Mouse (Mus musculus): Measurements from ENCODE around the gene Rem2.
A peak's percentile ranks its signal among the peaks of the same experiment; 100 is the strongest.

Gene Rem2

DNA sequence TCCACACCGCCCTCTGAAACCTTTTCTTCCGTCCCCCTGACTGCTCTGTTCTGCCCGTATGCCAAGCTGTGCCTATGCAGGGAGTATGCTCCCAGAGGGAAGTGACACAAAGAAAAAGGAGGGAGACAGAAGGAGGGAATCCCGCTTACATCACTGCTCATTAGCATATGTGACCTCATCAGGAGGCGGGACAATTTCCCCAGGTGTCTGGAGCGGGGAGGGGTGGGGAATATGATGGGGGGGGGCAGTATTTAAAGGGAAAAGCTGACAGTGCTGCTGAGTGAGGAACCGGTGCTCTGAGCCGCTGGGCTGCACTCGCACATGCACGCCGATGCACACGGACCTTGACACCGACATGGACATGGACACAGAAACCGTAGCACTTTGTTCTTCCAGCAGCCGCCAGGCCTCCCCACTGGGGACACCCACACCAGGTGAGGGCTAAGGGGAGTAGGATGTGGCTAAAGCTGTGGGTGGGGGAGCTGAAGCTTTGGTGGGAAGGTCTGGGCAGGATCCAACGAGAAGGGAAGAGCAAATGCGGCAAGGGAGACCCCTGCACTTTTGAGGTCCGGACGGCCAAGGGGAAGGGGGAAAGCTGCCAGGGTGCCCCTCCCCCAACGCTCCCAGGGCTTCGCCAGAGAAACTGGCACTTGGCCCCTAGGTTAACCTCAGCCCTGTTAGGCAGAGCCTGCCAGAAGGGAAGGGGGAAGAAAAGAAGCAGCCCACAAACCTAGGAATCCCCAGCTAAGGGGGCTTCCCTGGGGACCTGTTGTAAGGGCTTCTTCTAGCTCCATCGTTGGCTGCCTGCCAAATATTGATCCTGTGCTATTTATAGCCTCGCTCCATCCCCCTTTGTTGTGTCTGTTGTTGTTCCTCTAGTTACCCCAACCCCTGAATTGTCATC, at the start of gene Rem2:
Rem2 (plus strand) TSS at position 160 of the 904 bp plus-strand sequence.
- no peak for DNase-seq (ENCODE audit: low spot score in 2 of 2)

DNA sequence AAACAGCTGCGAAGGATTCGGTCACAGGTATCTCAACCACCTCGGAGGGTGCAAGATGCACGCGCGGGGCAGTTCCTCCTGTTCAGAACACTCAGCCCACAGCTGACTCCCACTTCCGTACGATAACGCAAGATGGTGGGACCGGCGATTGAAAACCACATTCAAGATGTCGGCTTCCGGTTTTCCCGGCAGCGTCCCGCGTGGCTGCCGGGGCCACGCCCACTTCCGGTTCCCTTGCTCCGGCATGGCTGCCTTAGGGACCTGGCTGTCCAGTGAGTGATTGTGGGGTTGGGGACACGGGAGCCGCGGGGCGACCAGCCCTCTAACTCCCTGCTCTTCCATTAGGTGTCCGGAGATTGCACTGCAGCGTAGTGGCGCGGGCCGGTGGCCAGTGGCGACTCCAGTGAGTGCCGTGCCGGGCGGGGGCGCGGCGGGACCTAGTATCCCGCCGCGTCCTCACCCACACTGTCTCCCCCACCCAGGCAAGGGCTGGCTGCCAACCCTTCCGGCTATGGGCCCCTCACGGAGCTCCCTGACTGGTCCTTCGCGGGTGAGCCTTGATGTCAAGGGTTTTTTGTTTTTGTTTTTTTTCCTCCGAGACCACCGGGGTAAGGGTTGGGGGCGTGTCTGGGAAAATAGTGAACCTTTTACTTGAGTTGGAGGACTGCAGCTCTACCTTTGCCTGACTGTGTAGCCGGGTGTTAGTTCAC, 49.1 kb upstream of the Rem2 start, which contains the start of gene Mrpl52:
Mrpl52 (plus strand) TSS at position 221 of the 710 bp plus-strand sequence.
- DNase-seq (ENCODE audit: low spot score in 2 of 2) = peak; percentile 89 to 93

DNA sequence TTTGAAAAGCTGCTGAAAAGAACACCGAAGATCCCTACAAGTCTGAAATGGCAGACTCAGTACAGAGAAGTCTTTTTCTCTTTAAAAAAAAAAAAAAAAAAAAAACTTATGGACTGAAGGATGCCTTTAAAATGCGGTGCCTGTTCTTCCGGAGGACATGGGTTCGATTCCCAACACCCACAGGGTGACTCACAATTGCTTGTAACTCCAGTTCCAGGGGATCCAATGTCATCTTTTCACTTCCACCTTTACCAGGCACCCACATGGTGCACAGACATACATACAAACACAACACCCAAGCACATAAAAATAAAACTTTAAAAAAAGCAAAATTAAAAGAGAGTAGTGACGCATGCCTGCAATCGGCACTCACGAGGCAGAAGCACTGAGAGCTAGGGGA, 48.2 kb upstream of the Rem2 start:
- no peak for DNase-seq (ENCODE audit: low spot score in 2 of 2)

DNA sequence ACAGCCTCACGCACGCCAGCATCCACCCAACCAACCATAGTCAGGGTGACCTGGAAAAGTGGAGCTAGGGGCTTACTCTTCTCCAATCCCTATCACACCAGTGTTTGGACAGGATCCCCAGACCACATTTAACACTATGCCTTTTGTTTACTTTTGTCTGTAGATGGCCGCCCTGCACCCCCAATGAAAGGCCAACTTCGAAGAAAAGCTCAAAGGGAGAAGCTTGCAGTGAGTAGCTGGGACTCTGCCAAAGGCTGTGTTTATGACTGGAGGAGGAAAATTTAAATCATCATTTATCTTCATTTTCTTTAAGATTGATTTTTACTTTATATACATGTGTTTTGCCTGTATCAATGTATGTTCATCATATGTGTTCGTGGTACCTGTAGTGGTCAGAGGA, 47.5 kb upstream of the Rem2 start:
- no peak for DNase-seq (ENCODE audit: low spot score in 2 of 2)

DNA sequence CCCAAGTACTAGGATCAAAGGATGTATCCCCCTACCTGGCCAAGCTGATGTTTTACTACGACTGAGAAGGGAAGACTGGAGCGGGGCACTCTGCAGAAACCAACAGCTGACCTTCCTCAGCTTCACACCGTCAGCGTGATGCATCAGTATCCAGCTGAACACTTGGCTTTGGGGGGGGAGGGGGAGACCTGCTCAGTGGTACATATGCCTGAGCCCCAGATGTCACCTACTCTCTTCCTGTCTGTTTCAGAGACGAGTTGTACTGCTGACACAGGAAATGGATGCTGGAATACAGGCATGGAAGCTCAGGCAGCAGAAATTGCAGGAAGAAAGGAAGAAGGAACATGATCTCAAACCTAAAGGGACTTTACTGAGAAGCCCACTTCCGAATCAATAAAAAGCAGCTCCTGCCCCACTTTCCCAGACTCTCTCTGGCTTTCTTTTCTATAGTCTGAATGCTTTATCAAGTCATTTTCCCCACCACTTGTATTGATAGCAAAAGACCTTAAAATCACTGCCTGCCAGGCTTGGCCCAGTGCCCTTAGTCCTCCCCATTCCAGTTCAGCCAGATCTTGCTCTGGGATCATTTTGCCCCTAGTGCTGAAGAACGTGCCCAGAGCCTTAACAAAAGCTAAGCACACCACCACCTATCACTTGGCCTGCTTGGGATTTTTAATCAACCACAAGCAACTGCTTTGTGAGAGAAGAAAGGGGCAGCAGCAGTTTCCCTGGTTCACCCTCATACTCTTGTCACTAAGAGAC, 46.4 kb upstream of the Rem2 start:
- no peak for DNase-seq (ENCODE audit: low spot score in 2 of 2)

DNA sequence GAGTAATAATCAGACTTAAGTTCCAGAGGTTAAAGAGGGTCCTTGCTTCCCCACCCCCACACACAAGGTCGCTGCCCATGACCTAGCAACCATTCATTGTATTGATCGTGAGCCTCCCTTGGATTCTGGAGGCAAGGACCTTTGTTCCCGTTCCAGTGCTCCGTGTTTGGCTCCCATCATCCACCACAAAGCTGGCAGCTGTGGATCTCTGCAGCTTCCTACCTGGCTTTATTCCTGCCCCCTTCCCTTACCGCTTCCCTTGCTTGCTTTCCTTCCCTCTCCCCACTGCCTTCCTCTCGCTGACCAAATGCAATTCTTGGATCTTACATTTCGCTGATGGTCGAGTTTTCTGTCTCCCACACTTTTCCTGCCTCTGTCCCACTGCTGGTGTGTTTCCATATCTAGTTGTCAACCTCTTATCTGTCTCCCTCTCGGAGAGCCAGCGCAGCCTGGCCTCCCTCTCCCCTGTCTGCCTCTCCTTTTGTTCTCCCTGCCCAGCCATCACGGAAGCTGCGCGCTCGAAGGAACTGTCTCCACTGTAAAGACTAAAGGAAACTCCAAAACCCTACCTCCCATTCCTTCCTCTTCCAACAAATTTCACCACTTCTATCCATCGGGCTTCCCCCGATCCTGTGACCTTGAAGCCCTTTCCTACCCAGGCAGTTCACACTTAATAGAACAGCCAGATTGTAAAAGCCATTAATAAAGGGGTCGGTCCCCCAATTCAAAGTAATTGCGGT, 45.3 kb upstream of the Rem2 start:
- no peak for DNase-seq (ENCODE audit: low spot score in 2 of 2)

DNA sequence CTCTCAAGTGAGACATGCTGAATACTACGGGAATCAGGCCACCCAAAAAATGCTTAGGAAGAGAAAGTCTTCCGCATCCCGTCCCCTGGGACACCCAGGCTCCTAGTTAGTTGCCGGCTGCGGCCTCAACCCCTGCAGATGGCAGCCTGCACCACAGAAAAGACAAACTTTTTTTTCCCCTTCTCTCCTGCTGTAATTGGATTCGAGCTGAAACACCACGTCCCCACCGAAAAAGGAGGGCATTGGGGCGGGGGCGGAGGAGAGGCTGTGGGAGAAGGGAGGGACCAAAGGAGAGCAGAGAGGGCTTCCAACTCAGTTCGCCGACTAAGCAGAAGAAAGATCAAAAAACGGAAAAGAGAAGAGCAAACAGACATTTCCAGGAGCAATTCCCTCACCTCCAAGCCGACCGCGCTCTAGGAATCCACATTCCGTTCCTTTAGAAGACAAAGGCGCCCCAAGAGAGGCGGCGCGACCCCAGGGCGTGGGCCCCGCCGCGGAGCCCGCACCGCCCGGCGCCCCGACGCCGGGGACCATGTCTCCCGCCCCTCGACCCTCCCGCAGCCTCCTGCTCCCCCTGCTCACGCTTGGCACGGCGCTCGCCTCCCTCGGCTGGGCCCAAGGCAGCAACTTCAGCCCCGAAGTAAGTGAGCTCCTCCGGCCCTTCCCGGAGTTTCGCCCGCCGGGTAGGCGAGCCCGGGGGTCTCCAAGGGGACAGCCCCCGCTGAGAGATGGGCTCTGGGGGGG, 44.4 kb upstream of the Rem2 start, which contains the start of gene Mmp14:
Mmp14 (plus strand) TSS at position 279 of the 744 bp plus-strand sequence.
- peak; percentile 68 to 79 for DNase-seq (ENCODE audit: low spot score in 2 of 2)

DNA sequence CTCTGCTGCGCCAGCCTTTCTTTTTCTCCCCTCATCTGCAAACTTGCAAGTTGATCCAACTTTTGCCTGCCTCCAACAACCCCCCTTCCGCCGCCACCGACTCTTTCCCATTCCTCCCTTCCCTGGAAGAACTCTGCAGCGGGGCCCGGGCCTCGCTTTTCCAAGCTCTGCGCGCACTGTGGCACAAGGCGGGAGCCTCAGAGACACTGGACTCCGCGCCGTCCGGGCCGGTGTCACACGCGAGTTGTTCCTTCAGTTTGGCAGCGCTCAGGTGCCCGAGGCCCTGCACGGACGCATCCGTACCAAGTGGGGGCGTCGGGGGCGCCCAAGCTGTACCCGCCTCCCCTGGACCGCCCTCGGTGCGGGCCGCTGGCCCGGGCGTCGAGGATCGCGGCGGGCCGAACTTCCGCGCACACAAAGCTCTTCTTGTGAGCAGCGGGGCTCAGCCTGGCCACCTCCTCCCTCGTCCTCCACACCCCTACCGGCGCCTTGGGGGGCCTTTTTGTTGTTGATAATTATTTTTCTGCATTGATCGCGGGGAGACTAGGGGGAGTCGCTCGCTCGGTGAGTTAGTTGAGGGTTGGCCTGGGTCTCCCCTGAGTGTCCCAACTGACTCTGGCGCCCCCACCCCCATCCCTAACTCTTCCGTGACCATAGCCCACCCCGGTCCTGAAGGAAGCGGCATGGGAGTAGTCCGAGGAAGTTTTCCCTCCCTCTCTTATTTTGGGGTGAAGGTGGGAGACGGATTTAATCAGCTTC, 43.6 kb upstream of the Rem2 start:
- peak in 1 of 2 experiments; percentile 39 for DNase-seq (ENCODE audit: low spot score in 2 of 2)

DNA sequence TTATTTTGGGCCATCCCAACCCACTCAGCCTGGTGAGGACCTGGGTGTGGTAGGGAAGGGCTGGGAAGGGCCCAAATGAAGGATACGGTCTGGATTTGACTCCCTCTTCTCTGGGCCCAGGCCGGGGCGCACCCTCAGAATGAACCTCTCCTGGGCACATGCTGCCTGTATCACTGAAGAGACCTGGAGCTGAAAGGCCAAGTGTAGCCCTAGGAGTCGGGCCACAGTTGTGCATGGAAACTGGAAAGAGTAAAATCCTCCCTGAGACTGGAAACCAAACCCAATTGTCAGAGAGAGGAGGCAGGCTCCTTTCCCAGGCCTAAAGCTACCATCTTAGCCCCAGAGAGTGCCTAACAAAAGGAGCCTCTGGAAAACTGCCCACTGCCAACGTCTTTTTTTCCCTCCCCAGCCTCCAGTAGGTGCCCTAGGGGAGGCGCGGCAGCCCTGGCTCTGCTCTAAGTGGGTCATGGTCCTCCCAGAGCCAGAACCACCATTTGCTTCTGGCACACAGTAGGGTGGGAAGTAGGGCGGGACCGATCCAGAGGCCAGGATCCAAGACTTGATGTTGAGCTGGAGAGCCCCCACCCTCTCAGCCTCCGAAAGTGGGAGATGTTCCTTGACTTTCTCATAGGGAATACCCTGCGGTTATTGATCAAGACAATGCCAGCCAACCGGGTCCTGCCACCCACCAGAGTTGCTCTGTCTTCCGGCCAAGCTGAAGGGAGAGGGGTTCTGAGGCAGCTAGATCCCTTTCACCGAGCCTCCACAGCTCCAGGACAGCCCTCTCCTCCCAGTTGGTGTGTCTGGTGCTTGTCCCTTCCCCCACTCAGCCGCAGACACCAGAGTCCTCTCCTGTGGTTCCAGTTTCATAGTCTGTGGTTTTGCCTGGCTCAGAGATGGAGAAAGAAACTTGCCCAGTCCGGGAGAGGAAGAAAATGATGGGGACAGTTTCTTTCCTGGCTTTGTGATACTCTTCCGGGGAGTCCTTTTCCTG, 42.8 kb upstream of the Rem2 start:
- DNase-seq (ENCODE audit: low spot score in 2 of 2) = peak in 1 of 2 experiments; percentile 29

DNA sequence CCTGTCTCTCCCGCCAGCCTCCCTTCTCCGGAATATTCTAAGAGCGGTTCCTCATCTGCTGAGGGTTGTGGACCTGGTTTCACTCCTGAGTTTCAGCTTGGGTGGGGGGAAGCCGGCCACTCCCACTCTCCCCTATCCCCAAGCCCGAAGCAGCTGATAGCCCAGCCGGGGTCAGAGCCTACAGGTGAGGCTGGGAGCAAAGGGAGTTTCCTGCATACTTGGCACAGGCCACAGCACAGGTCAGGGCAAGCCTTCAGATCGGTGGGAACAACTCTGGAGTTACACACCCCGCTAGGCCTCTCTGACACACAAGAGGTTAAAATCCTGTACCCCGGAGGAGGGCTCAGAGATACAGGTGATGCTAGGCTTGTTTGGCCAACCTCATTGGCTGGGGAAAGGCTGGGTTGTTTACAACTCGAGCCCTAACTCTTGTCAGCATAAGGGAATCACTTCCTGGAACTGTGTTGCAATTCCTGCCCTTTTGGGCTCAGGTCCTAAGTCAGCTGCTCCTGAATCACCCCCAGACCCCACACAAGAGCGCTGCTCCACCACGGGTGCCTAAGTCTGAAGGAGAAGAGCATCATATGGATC, 41.9 kb upstream of the Rem2 start:
- peak; percentile 61 to 69 for DNase-seq (ENCODE audit: low spot score in 2 of 2)

DNA sequence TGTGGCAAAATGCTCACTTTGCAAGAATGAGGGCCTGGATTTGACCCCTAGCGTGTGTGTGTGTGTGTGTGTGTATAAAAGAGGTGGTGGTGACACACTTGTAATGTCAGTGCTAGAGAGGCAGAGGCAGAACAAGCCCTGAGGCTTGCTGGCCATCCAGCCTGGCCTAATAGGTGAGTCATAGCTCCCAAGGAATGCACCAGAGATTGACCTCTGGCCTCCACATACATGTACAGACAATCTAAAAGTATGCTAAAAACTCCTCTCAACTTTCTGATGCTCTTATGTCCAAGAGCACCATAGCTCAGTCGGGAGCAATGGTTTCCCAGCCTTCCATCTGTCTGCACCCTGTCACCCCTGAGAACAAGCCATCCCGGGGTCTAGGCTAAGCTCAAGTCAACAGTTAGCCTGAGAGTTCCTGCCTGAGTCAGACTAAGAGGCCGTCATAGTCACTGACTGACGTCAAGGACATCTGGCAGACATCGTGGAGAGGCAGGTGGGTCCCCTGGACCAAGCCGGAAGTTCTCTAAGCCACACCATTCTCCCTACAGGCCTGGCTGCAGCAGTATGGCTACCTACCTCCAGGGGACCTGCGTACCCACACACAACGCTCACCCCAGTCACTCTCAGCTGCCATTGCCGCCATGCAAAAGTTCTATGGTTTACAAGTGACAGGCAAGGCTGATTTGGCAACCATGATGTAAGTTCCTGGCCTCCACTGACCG, 40.5 kb upstream of the Rem2 start:
- no peak for DNase-seq (ENCODE audit: low spot score in 2 of 2)

DNA sequence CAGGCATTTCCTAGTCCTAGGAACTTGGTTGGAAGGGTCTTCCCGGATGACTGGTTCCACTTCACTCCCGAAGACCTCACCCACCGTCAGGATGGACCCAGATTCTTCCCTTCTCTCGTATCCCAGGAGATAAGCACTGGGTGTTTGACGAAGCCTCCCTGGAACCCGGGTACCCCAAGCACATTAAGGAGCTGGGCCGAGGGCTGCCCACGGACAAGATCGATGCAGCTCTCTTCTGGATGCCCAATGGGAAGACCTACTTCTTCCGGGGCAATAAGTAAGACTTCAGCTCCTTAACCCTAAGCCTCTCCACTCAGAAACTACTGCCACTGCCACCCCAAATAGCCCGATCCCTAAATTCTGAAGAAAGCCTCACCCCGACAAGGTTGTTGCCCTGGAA, 36.7 kb upstream of the Rem2 start:
- DNase-seq (ENCODE audit: low spot score in 2 of 2) = no peak

DNA sequence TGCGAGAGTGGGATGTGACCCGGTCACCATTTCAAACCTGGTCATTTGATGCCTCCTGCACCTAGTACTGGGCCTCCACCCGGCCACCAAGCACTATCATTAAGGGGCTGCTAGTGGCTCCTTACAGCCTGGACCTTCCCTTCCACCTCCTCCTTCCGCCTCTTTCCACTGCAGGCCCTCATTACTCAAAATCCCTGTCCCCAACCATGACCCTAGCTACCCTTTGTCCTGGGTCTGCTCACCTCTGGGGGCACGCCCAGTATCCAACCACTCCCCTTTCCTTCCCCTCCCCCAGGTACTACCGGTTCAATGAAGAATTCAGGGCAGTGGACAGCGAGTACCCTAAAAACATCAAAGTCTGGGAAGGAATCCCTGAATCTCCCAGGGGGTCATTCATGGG, 36.3 kb upstream of the Rem2 start:
- no peak for DNase-seq (ENCODE audit: low spot score in 2 of 2)

DNA sequence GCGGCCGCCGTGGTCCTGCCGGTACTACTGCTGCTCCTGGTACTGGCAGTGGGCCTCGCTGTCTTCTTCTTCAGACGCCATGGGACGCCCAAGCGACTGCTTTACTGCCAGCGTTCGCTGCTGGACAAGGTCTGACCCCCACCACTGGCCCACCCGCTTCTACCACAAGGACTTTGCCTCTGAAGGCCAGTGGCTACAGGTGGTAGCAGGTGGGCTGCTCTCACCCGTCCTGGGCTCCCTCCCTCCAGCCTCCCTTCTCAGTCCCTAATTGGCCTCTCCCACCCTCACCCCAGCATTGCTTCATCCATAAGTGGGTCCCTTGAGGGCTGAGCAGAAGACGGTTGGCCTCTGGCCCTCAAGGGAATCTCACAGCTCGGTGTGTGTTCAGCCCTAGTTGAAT, 35.4 kb upstream of the Rem2 start:
- no peak for DNase-seq (ENCODE audit: low spot score in 2 of 2)

DNA sequence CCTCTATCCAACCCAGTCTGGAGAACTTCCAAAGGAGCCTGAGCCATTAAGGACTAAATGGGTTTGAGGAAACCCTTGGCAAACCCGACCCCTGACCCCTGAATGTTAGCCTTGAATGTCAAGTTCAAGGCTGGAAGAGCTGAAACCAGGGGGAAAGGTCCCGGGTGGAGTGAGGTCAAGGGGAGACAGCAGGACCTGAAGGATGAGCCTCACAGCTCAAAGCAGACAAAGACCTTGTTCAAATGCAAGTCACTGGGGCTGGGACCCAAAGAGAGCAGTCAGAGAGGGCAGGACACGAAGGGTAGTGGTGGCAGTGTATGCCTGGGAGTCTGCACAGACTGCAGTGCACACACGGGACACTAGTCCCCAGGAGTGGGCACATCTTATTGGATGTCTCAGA, 34.5 kb upstream of the Rem2 start:
- DNase-seq (ENCODE audit: low spot score in 2 of 2) = no peak

DNA sequence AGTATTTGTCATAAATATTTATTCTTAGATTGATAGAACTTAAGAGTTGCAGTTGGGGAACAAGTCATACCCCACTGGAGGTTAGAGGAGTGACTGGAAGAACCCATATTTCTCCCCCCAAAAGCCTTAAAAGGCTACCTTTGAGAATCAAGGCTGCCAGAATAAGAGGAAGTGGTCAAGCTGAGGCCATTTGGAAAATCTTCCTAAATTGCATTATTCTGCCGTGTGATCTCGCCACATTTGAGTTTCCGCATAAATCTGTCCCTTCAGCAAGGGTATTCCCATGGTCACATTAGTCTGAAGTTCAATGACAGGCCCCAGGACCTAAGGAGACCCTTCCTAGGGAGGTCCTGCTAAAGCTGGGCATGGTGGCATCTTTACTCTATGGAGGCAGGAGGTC, 33.4 kb upstream of the Rem2 start:
- DNase-seq (ENCODE audit: low spot score in 2 of 2) = no peak

DNA sequence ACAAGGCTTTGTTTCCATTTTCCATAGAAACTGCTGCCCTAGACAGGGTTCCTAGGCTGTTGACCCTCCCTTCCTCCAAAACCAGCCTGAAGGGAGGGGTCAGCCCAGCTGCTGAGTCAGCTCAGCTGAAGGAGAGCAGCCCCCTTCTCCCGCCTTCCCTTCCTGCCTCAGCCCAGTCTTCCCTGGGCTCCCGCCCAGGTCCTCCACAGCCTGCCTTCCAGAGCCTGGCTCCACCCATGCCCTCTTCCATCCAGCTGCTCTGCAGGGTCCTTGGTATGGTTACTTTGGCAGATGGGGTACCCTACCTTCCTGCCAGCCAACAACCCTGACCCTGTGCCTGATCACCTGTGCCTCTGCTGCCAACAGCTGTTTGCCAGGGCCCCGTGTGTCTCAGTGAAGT, 32.7 kb upstream of the Rem2 start:
- peak; percentile 33 to 69 for DNase-seq (ENCODE audit: low spot score in 2 of 2)

All from urinary bladder, postnatal 36 days (tissue).